Mouse (Mus musculus) neutrophil, adult 59 days (primary cell): ENCODE measurements around the gene Tenm3. TPM values are rescaled to one million over a fixed set of nuclear protein-coding genes. Genes with fewer than 3 reads are reported as not detected.

Source experiments
- total RNA-seq, 2 experiments: library from RNA; stranded (reverse); gene quantifications; 1 replicate in 1 of 2; 2 replicates in 1 of 2; pipeline ENCODE4 v1.2.4; 2023

Gene Tenm3
- total RNA-seq = not detected

GRCm38 (mm10) chr8:48843931-48844285, at the start of gene Tenm3:
Tenm3 (minus strand) TSS chr8:48843951.

